Mouse (Mus musculus) granulocyte monocyte progenitor cell, adult 5-6 weeks (primary cell): ENCODE results near the gene Pias4. TPM values are rescaled to one million over a fixed set of nuclear protein-coding genes. Genes with fewer than 3 reads are reported as not detected.

Source experiments
- ATAC-seq: replicated peaks from 2 replicates; pipeline ENCODE4 v1.8.0; 2016; ENCODE audit warnings: mild to moderate bottlenecking, moderate TSS enrichment, inconsistent platforms; ENCODE audit not compliant: poor library complexity, severe bottlenecking
- total RNA-seq, 2 experiments: library from RNA; stranded (forward) in 1 of 2; stranded (reverse) in 1 of 2; fragments of 200-712, 200-1000 nt in 1 of 2; fragments of >200 nt in 1 of 2; fragmentation: Nextera tagmentation in 1 of 2; gene quantifications; 2 replicates each; pipeline ENCODE4 v1.2.3; 2014 to 2017

The Pias4 gene
- total RNA-seq, 2 experiments from 2014 or later: 6.3 to 8.1 TPM

DNA sequence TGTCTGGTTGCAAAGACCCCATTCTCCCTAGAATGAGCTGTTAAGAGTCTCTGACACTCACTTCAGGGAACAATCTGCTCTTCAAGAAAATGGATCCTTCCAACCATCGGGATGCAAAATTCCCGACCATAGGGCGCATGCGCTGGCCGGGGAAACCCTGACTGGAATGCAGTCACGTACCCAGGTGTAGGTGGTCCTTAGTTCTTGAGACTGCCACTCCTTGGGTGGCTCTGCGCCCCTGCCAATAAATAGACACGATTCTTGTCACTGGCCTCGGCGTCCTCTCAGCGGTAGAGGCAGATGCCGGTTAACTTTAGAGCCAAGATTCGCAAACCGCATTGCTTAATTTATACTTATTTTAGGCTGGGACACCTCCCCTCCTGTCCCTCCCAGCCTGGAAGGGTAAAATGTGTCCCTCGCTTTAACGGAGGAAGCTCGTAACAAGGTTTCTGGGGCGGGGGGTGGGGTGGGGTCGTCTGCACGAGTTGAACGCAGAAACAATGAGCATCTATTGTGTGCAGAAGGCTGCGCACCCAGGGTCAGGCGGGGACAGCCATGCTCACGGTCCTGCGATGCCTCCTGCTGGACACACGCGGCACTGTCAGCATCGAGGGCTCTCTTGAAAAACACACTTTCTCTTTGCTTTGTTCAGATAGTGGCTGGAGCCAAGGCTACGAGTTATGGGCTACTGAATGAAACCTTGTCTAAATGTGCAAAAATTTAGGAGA, 7.1 kb upstream of the Pias4 start:
- ATAC-seq: peak; percentile 46

DNA sequence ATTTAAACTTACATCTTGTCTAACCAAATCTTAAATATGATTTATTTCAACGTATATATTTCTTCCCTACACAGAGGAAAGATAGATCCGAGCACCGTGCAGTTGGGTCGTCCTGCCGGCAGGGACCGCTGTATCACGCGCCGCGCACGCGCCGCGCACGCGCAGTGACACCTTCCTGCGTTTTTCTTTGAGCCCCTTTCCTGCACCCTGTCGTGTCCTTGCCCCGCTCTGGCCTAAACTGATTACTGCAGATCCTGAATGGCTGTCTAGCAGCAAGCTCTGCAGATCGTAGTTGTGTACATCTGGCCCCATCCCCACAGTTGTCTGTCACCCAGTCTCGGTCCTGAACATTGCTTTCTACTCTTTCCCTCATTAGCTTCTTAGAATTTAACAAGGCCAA, 5.4 kb upstream of the Pias4 start:
- peak; percentile 31 for ATAC-seq

DNA sequence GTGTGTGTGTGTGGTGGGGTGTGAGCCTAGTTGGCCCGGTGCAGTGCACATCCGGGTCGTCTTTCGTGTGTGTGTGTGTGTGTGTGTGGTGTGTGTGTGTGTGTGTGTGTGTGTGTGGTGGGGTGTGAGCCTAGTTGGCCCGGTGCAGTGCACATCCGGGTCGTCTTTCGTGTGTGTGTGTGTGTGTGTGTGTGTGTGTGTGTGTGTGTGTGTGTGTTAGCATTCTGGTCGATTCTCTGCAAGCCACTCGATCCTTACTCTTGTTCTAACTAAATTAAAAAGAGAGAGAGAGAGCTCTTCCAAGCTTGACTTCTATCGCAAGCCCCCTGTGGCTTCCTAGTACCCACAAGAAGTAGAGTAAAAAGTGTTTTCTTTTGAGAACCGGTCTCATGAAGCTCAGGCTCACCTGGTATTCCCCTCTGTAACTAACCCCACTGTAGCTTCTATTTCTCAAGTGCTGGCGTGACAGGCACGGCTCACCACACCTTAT, 1.7 kb upstream of the Pias4 start:
- peak; percentile 28 for ATAC-seq

DNA sequence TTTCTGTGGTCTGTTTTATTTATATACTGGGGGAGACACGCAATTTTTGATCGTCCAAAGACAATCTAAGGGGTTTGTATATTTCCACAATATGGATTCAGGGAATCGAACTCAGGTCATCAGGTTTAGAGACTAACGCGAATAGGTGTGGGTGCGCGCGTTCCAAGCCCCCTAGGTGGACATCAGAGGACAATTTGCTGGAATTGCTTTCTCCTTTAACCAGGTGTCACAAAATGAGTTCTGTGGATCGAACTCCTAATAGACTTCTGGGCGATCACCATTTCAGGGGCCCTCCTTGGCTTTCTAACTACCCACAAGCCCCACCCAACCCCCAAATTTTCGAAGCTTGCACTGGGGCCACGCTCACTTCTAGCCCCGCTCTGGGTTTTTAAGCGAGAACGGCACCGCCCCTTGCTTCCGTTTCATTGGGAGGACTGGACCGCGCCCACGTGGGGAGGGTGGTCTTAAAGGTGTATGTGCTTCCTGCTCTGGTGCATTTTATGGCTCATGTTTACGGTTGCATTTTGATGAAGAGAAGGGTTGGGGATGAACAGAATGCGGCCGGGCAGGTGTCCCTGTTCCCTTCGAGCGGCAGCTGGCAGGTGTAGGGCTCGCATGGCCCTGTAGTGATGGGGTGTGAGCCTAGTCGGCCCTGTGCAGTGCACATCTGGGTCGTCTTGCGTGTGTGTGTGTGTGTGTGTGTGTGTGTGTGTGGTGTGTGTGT, 960 bp upstream of the Pias4 start:
- ATAC-seq: peak; percentile 49

DNA sequence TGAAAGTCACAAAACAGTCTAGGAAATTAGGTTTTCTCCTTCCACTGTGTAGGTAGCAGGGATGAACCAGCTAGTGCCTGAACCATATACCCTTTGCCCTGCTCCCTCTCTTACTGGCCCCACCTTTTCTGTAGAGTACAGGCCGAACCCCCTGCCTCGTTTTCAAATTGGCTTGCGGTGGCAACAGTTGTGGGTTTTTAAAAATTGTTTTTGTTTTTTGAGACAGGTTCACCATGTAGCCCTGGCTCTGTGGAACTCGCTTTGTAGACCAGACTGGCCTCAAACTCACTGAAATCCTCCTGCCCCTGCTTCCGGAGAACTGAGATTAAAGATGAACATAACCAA, 336 bp upstream of the Pias4 start:
- ATAC-seq: peak; percentile 9; the same call in 1 of the 2 replicates

DNA sequence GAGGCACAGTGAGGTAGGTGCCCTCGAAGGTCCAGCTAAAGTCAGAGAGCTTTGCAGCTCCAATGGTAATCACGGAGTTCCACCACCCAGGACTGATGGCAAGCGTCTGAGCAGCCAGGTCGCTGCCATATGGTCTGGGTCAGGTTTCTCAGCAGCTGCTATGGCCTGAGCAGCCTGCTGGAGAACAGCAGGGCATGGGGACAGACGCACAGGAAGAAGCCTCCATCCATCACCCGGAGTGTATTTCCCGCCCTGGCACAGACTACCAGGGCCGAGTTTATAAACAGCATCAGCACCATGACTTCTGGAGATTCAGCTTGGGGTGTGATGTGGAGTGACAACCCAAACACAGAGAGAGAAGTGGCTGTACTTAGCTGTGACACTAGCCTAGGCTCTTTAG, 2.6 kb downstream of the Pias4 start:
- no peak for ATAC-seq

DNA sequence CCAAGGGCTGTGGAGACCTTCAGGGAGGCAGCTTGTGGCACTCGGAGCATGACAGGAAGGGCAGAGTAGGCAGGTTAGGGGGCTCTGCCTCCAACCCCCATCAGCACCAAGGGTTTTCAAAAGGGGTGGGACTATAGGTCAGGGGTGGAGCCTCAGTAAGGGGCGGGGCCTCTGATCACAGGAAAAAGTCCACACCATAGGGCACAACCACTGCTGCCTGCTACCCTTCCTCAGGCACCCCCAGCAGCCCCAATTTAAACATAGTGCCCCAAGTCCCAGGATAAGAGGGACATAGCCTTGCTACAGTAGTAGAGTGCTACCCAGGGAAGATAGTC, 5.4 kb downstream of the Pias4 start:
- 0 out of 2 replicates have a peak, but pooled peaks have one; percentile 13 for ATAC-seq

DNA sequence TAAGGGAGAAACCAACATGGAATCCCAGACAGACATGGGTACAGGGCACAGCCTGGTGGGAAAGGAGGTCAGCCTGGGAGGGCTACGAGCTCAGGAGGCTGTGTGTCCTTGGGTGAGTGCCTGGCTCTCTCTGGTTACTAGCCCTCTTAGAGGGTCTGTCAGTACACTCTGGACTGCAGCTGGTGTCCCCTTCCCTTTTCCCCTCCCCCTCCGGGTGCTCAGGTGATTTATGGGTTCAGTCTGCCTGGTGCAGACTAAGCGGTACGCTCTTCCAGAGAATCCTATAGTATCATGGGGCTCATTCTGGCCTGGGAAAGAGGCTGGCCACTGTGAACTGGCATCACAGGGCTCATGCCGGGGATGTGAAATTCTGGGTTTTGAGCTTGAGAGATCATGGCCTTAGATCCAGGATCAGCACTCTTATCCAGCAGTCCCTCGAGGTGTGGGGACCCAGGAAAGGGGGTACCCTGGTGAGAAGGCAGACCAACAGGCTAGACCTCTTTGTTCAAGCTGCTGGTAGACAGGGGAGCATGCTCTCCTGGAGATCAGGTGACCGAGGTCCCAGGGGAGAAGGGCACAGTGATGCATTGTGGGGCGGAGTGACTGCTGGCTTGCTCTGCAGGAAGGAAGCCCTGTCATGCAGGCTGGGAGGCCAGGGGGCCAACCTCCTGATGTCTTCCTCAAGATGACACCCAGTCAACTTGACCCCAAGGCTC, 6.0 kb downstream of the Pias4 start:
- 0 out of 2 replicates have a peak, but pooled peaks have one; percentile 23 for ATAC-seq

DNA sequence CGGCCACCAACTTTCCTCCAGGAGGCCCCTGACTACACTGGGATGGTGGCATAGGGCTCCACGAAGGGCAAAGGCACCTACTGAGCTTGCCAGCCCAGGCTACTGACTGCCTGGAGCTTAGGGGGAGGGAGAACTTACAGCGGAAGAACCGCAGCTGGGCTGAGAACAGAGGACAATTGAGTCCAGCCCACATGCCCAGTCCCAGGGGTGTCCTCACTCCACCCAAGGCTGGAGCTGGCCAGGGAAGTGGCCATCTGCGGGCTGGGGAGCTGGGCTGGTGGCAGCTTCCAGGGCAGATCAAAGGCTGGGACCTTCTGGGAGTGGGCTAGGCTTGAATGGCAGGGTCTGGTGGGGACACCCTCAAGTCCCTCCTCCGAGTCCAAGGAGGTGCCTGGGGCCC, 13.0 kb downstream of the Pias4 start:
- no peak for ATAC-seq

DNA sequence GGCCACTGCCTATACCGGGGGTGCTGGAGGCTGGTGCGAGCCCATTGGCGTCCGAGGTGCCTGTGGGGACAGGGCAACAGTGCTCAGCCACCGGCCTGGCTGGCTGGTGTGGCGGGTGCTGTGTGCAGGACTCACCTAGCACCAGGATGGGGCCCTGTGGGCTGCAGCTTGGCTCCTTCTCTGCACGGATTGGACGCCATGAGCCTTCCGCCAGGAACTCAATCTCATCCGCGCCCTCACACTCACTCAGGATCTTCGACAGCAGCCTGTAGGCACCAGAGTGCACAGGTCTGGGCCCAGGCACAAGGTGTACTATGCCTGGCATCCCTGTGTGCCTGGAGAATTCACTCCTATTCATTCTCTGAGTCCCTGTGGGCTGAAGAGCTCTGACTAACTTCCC, 13.4 kb downstream of the Pias4 start:
- no peak for ATAC-seq

DNA sequence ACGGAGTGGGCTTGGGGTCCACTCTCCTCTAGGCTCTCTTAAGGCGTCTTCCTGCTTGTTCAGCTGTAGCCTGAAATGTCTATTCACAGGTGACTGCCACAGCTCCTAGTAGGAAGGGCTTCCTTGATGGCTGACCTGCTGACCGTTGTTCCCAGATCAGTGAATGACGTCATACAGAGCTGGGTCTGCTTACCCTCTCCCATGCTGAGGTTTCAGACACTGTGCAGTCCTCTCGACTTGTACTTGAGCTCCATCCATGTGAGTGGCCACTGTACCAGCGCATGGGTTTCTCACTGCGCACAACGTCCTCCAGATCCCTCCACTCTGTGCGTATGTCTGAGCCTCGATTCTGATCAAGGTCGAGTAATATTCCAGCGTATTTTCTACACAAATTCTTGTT, 15.1 kb downstream of the Pias4 start:
- ATAC-seq: no peak

DNA sequence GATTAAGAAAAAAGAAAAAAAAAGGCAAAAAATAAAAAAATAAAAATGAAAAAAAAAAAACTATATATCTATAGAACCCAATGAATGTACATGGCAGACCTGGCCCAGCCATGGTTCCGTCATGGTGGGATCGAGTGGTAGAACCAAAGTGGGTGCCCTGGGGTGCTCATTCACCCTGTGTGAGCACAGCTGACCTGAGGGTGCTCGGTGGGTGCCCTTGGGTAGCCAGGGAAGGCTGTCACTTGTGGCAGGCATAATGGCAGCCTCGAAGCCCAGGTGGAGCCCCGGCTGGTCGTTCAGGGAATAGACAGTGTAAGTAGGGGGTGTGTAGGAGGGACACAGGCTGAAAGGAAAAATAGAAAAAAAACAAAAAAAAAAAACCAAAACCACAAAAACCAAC, 16.5 kb downstream of the Pias4 start:
- no peak for ATAC-seq

DNA sequence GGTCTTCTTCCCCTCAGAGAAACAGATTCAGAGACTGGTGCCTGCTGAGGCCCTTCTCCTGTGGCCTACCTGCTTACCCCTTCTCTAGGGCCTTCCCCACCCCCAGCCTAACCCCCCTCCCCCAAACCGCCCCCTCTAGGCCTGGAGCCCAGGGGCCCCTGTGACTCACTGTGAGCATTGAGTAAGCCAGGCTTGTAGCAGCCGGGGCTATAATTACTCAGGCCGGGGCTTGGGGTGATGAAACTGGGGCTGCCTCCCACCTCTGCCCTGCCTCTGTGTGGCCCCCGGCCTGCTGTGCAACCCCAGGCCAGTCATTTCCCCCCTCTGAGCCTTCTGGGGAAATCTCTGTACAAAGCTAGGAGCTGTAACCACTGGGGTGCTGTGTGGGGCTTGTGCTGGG, 21.4 kb downstream of the Pias4 start:
- peak; percentile 38 for ATAC-seq

DNA sequence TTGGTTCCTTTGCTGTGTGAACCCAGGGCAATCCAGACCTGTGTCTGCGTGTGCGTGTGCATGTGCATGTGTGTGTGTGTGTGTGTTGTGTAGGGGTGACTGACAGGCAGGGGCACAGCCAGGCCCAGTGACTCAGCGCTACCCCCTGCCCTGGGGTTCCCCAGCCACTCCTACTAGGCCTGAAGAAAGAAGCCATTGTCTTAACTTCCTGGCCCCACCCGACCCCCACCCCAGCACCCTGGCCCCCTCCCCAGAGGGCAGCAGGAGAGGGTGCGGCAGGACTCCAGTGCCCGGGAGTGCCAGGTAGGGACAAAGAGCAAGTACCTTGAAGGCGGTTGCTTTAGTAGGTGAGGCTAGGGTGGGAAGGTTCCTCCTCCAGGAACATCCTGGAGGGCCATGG, 21.9 kb downstream of the Pias4 start:
- ATAC-seq: no peak

DNA sequence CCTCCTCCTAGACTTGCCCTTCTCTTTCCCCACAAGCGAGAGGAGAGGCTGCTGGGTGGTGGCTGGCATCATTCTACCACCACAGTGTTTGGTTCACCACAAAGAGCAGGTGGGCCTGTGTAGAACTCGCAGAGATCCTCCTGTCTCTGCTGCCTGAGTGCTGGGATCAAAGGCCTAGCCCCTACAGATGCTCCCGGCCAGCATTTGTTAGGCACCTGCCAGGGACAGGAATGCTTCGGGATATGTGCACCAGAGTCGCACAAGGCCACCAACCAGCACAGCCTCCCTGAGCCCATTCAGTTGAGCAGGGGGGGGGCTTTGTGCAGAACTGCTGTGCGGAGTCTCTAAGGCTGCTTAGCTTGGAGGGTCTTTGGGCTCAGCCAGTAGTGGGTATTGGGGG, 22.4 kb downstream of the Pias4 start:
- no peak for ATAC-seq

DNA sequence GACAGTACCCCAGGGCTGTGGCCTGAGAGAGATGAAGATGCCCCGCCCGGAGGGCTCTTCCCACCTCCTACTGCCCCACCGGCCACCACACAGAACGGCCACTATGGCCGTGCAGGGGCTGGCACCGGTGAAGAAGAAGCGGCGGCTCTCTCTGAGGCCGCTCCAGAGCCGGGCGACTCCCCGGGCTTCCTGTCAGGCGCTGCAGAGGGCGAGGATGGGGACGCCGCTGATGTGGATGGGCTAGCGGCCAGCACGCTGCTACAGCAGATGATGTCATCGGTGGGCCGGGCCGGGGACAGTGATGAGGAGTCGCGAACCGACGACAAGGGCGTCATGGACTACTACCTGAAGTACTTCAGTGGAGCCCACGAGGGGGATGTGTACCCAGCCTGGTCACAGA, 23.1 kb downstream of the Pias4 start:
- no peak for ATAC-seq

DNA sequence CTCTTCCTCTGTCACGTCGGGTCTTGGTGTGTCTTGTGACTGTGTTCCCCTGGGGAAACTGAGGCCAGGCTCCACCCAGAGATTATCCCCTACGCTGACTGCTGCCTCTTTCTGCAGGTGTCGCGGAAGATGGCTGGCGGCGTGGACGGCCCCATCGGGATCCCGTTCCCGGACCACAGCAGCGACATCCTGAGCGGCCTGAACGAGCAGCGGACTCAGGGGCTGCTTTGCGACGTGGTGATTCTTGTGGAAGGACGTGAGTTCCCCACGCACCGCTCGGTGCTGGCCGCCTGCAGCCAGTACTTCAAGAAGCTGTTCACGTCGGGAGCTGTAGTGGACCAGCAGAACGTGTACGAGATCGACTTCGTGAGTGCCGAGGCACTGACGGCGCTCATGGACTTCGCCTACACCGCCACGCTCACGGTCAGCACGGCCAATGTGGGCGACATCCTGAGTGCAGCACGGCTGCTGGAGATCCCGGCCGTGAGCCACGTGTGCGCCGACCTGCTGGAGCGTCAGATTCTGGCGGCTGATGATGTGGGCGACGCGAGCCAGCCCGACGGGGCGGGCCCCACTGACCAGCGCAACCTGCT, 23.8 kb downstream of the Pias4 start:
- ATAC-seq: no peak

DNA sequence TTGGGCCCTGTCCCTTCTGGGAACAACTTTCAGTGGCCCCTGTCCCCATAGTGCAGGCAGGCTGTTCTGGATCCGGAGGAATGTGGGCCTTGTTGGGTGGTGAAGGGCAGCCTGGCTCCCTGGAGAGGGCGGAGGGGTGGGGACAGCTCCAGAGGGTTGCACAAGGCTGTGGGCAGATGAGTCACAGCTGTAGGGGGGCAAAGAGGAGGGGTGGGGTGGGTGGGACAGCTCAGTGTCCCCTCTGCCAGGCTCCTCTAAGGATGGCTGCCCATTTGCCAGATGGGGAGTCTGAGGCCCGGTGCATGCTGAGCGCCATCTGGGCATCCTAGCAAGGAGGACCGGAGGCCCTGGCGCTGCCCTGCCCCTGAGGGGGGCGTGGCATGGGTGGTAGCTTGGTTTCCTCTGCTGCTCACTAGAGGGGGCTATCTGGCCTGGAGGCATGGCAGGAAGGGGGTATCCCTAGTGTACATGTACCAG, 24.5 kb downstream of the Pias4 start:
- peak; percentile 49 for ATAC-seq

DNA sequence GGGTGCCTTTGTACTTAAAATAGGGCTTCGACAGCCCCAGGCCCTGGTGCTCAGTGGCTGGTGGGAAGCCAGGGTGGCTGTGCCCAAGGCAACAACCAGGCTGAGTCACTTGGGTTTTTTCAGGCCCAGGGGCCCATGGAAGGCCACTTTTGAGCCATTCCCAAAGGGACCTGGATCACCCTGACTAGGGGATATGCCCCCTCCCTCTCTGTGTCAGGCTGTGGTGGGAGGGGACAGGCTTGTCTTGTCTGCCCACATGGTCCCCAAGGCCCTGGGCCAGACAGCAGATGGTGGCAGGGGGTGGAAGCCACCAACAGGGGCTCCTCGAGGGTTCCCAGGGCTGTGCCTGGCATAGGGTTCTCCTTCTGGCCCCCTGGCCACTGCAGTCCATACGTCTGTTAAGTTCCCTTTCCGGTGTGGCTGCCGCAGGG, 25.2 kb downstream of the Pias4 start:
- peak; percentile 25 for ATAC-seq

DNA sequence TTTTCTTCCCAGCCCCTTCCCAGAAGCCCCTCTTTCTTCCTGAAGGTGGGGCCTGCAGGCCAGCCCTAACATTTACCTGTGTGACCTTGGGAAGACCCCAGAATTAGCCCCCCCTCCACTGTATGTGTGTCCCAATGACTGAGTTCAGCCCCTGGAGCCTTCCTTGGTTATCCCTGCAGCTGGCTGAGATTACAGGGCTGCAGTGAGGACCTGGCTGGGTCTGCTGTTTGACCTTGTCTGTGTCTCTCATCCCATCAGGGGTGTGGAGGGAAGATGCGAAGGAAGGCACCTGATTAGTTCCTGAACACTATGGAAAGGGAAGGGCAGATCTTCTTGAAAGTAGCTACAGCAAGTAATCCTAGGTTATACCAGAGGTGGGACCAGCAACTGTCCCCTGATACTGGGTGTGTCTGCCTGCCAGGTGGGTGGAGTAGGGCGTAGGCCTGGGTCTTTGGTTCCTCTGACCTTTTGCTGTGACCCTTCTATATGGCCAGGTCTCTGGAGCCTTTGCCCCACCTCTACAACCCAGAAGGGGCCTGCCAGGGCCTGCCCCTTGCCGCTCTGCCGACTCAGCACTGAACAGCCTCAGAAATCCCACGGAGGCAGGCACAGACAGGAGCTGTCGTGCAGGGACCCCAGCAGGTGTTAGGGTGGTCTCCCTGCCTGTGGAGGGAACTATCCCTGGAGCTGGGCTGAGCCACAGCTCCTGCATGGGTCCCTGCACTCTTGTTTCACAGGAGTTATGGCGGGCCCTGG, 26.1 kb downstream of the Pias4 start:
- no peak for ATAC-seq
